Mouse (Mus musculus) adrenal gland (tissue): ENCODE measurements around the gene Ppm1l.

Experiments used
- intact Hi-C: fragments of 180-260 bp; cut with DNase I; formaldehyde crosslinking; loops from one replicate; pipeline ENCODE4 v1.15.1; 2025

Ppm1l gene

GRCm38 (mm10) chr3:69583798-69584197, 267.1 kb downstream of the Ppm1l start:
- intact Hi-C loops, result no loop called here

GRCm38 (mm10) chr3:69588101-69588760, 271.6 kb downstream of the Ppm1l start:
- intact Hi-C loops, result no loop called here

GRCm38 (mm10) chr3:69593426-69593825, 276.8 kb downstream of the Ppm1l start:
- intact Hi-C loops, result no loop called here

- intact Hi-C loops, result no loop called here
Observed at GRCm38 (mm10) chr3:69594071-69594470, 277.4 kb downstream of the Ppm1l start.

GRCm38 (mm10) chr3:69596116-69596515, 279.5 kb downstream of the Ppm1l start:
- intact Hi-C loops, result no loop called here

- intact Hi-C loops, result no loop called here
Observed at GRCm38 (mm10) chr3:69597211-69597610, 280.6 kb downstream of the Ppm1l start.

GRCm38 (mm10) chr3:69597816-69598215, 281.2 kb downstream of the Ppm1l start:
- intact Hi-C loops, result loop anchor here (2.0 kb wide), 1 partner anchor 103 kb away; no protein-coding TSS in a partner anchor

GRCm38 (mm10) chr3:69598261-69599165, 281.9 kb downstream of the Ppm1l start, which contains the start of gene B3galnt1:
Gene B3galnt1, minus strand, starts transcription at chr3:69598960.
- intact Hi-C loops, result loop anchor here (2.0 kb wide), 1 partner anchor 102 kb away; no protein-coding TSS in a partner anchor

GRCm38 (mm10) chr3:69599166-69599500, 282.5 kb downstream of the Ppm1l start:
- intact Hi-C loops, result loop anchor here (2.0 kb wide), 1 partner anchor 102 kb away; no protein-coding TSS in a partner anchor

GRCm38 (mm10) chr3:69606923-69607322, 290.3 kb downstream of the Ppm1l start:
- intact Hi-C loops, result no loop called here

- intact Hi-C loops, result no loop called here
Observed at GRCm38 (mm10) chr3:69607468-69607867, 290.8 kb downstream of the Ppm1l start.

- intact Hi-C loops, result no loop called here
Observed at GRCm38 (mm10) chr3:69607909-69608308, 291.2 kb downstream of the Ppm1l start.
